Mouse (Mus musculus): ENCODE data around the gene Trappc1. TPM values are rescaled to one million over a fixed set of nuclear protein-coding genes. Genes with fewer than 3 reads are reported as not detected.
"Not testable (repeated sequence)": the region's sequence is repeated elsewhere in the genome, so short reads cannot be mapped to it uniquely, and the experiment has no call there.

The Trappc1 gene
- total and polyA plus RNA-seq, 2 experiments from 2014 or later: 161 to 205 TPM

DNA sequence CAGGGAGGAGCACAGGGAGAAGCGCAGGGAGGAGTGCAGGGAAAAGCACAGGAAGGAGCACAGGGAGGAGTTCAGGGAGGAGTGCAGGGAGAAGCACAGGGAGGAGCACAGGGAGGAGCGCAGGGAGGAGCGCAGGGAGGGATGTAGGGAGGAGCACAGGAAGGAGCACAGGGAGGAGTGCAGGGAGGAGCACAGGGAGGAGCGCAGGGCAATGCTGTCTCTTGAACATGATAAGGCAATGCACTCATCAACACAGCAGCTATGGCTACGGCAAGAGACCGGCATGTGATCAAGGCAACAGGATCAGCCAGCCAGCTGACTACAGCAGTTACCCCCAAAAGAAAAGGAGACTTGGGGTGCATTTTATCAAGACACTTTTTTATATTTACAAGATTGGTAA lies 7.4 kb upstream of the Trappc1 start:
- no peak overlapping the region for H3K27ac ChIP-seq (ENCODE audit: low read depth, low read length)
- H3K4me3 ChIP-seq (ENCODE audit: low read depth, low read length): no peak overlapping the region
- H3K4me2 ChIP-seq (ENCODE audit: low read depth, low read length, poor library complexity, severe bottlenecking): no peak overlapping the region
- no peaks in the 10 kb centered on the region for H3K4me1 ChIP-seq (ENCODE audit: insufficient read depth, low read length)
- H3K36me3 ChIP-seq (ENCODE audit: insufficient read depth, low read length): peaks cover 18% of the 10 kb centered on the region
- no peak for ATAC-seq (ENCODE audit: low FRiP score)
- H3K9ac ChIP-seq (replicated peaks; ENCODE audit: low read length, poor library complexity, severe bottlenecking): no peak overlapping the region
- no peaks in the 10 kb centered on the region for H3K27me3 ChIP-seq (ENCODE audit: insufficient read depth, low read length)
- no peak for DNase-seq (ENCODE audit: low spot score)
- TF ChIP-seq CTCF (IDR thresholded peaks at IDR 0.05): no peak
- H3K9me3 ChIP-seq (ENCODE audit: low read length): no peaks in the 10 kb centered on the region
- 99% methylated on average over 6 of the region's 6 CpGs for WGBS

- not testable (repeated sequence) for H3K27me3 ChIP-seq (ENCODE audit: insufficient read depth, low read length); H3K4me3 ChIP-seq (ENCODE audit: low read depth, low read length); H3K27ac ChIP-seq (ENCODE audit: low read depth, low read length); ATAC-seq (ENCODE audit: low FRiP score); DNase-seq (ENCODE audit: low spot score); H3K4me2 ChIP-seq (ENCODE audit: low read depth, low read length, poor library complexity, severe bottlenecking); H3K9ac ChIP-seq (replicated peaks; ENCODE audit: low read length, poor library complexity, severe bottlenecking); H3K9me3 ChIP-seq (ENCODE audit: low read length)
- Histone ChIP-seq H3K4me1 (ENCODE audit: insufficient read depth, low read length) (peaks cover 15% of the 10 kb centered on the region; the same call in 1 of the 2 replicates), H3K36me3 (ENCODE audit: insufficient read depth, low read length) (peaks cover 14% of the 10 kb centered on the region)
- 88% methylated on average over 3 of the region's 3 CpGs for WGBS
Measured at GRCm38 (mm10) chr11:69318000-69318399, 5.8 kb upstream of the Trappc1 start.

DNA sequence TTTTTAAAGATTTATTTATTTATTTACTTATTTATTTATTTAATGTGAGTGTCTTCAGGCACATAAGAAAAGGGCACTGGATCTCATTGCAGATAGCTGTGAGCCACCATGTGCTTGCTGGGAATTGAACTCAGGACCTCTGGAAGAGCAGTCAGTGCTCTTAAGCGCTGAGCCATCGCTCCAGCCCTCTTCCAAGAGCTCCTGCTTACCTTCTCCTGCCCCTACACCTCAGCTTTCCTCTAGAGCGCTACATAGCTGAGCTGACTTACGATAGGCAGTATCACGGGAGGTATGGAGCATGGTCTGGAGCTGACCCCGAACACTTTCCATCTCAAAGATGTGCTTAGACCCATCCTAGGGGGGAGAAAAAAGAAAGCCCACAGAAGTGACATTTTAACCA lies 2.2 kb upstream of the Trappc1 start:
- peaks cover 19% of the 10 kb centered on the region; the same call in 1 of the 2 replicates for H3K4me1 ChIP-seq (ENCODE audit: insufficient read depth, low read length)
- no peaks in the 10 kb centered on the region for H3K27me3 ChIP-seq (ENCODE audit: insufficient read depth, low read length)
- no peak overlapping the region for H3K9ac ChIP-seq (replicated peaks; ENCODE audit: low read length, poor library complexity, severe bottlenecking)
- no peak overlapping the region for H3K27ac ChIP-seq (ENCODE audit: low read depth, low read length)
- DNase-seq (ENCODE audit: low spot score): no peak
- no peak for ATAC-seq (ENCODE audit: low FRiP score)
- H3K4me2 ChIP-seq (ENCODE audit: low read depth, low read length, poor library complexity, severe bottlenecking): peak overlapping the region; percentile 84; the same call in 1 of the 2 replicates
- no peak overlapping the region for H3K4me3 ChIP-seq (ENCODE audit: low read depth, low read length)
- TF ChIP-seq CTCF (IDR thresholded peaks at IDR 0.05): no peak
- no peaks in the 10 kb centered on the region for H3K9me3 ChIP-seq (ENCODE audit: low read length)
- WGBS: 95% methylated on average over 6 of the region's 6 CpGs
- peaks cover 10% of the 10 kb centered on the region; the same call in 1 of the 2 replicates for H3K36me3 ChIP-seq (ENCODE audit: insufficient read depth, low read length)

DNA sequence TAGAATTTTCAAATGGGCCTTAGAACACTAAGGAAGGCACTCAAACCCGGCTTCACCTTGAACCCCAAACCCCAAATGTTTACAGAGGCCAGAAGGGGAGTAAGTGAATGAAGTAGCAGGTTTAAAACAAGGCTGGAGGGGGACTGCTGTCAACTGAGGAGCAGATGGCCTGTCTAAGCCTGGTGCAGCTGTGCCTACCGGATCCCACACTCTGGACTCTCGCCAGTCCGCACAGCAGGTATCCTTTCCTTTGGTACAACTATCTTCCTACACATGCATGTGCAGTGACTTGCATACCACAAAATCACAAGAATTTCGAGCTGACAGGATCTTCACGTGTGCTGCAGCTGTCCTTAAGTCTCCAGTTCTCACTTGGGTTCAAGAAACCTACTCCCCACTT lies 1.8 kb upstream of the Trappc1 start:
- Histone ChIP-seq H3K9me3 (ENCODE audit: low read length) (no peaks in the 10 kb centered on the region), H3K36me3 (ENCODE audit: insufficient read depth, low read length) (peaks cover 10% of the 10 kb centered on the region; the same call in 1 of the 2 replicates), H3K4me2 (ENCODE audit: low read depth, low read length, poor library complexity, severe bottlenecking) (peak overlapping the region; percentile 84), H3K4me1 (ENCODE audit: insufficient read depth, low read length) (peaks cover 19% of the 10 kb centered on the region; the same call in 1 of the 2 replicates), H3K9ac (replicated peaks; ENCODE audit: low read length, poor library complexity, severe bottlenecking) (peak overlapping the region; percentile 75; the same call in 1 of the 2 replicates), H3K27me3 (ENCODE audit: insufficient read depth, low read length) (no peaks in the 10 kb centered on the region), H3K4me3 (ENCODE audit: low read depth, low read length) (peak overlapping the region; percentile 60; the same call in 1 of the 2 replicates), H3K27ac (ENCODE audit: low read depth, low read length) (no peak overlapping the region)
- 53% methylated on average over 6 of the region's 6 CpGs for WGBS
- DNase-seq (ENCODE audit: low spot score) (peak; percentile 55), ATAC-seq (ENCODE audit: low FRiP score) (no peak)
- TF ChIP-seq CTCF (IDR thresholded peaks at IDR 0.05): no peak

- peak overlapping the region; percentile 75 for H3K9ac ChIP-seq (replicated peaks; ENCODE audit: low read length, poor library complexity, severe bottlenecking)
- WGBS: 23% methylated on average over 18 of the region's 18 CpGs
- H3K27me3 ChIP-seq (ENCODE audit: insufficient read depth, low read length): 0 out of 2 replicates have a peak, but pooled peaks cover 2% of the 10 kb centered on the region
- no peaks in the 10 kb centered on the region for H3K9me3 ChIP-seq (ENCODE audit: low read length)
- no peak for ATAC-seq (ENCODE audit: low FRiP score)
- no peak for TF ChIP-seq CTCF (IDR thresholded peaks at IDR 0.05)
- DNase-seq (ENCODE audit: low spot score): peak; percentile 9
- peak overlapping the region; percentile 84 for H3K4me2 ChIP-seq (ENCODE audit: low read depth, low read length, poor library complexity, severe bottlenecking)
- H3K27ac ChIP-seq (ENCODE audit: low read depth, low read length): peak overlapping the region; percentile 93
- peak overlapping the region; percentile 60 for H3K4me3 ChIP-seq (ENCODE audit: low read depth, low read length)
- peaks cover 19% of the 10 kb centered on the region; the same call in 1 of the 2 replicates for H3K4me1 ChIP-seq (ENCODE audit: insufficient read depth, low read length)
- H3K36me3 ChIP-seq (ENCODE audit: insufficient read depth, low read length): peaks cover 10% of the 10 kb centered on the region; the same call in 1 of the 2 replicates
Measured at GRCm38 (mm10) chr11:69322693-69323471, 898 bp upstream of the Trappc1 start.

DNA sequence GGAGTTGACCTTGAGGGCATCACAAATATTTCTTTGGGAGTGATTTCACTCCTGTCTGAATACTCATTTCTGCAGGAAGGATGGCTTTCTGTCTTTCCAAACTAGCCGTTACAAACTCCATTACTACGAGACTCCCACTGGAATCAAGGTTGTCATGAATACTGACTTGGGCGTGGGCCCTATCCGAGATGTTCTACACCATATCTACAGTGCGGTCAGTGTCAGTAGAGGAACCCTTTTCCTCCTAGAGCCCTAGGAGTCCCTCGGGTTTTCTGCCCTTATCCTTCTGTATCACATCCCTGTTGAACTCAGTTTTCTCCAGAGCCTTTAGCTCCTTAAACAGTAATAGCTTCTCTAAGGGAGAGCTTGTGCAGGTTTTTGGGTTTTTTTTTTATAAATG lies 969 bp downstream of the Trappc1 start:
- Histone ChIP-seq H3K4me1 (ENCODE audit: insufficient read depth, low read length) (peaks cover 19% of the 10 kb centered on the region; the same call in 1 of the 2 replicates), H3K27ac (ENCODE audit: low read depth, low read length) (0 out of 2 replicates have a peak overlapping the region, but pooled peaks have one; percentile 79)

More for the DNA sequence above, 969 bp downstream of the Trappc1 start:
- H3K9me3 ChIP-seq (ENCODE audit: low read length): no peaks in the 10 kb centered on the region
- WGBS: 81% methylated on average over 6 of the region's 6 CpGs
- 0 out of 2 replicates have a peak overlapping the region, but pooled peaks have one; percentile 77 for H3K9ac ChIP-seq (replicated peaks; ENCODE audit: low read length, poor library complexity, severe bottlenecking)
- no peak for TF ChIP-seq CTCF (IDR thresholded peaks at IDR 0.05)
- H3K4me2 ChIP-seq (ENCODE audit: low read depth, low read length, poor library complexity, severe bottlenecking): peak overlapping the region; percentile 84
- 0 out of 2 replicates have a peak, but pooled peaks cover 3% of the 10 kb centered on the region for H3K36me3 ChIP-seq (ENCODE audit: insufficient read depth, low read length)
- no peak for ATAC-seq (ENCODE audit: low FRiP score)
- no peak for DNase-seq (ENCODE audit: low spot score)
- peak overlapping the region; percentile 60 for H3K4me3 ChIP-seq (ENCODE audit: low read depth, low read length)
- 0 out of 2 replicates have a peak, but pooled peaks cover 3% of the 10 kb centered on the region for H3K27me3 ChIP-seq (ENCODE audit: insufficient read depth, low read length)

Measured in midbrain, postnatal 0 days (tissue).